Mouse (Mus musculus) heart, postnatal 10 days (tissue): ENCODE results near the gene Clcf1. TPM values are rescaled to one million over a fixed set of nuclear protein-coding genes. Genes with fewer than 3 reads are reported as not detected.

Source experiments
- DNase-seq, 2 experiments: peaks; one replicate each; pipeline ENCODE4 v3.0.0; 2021
- intact Hi-C: fragments of 180-260 bp; cut with DNase I; formaldehyde crosslinking; loops from one replicate; pipeline ENCODE4 v1.15.1; 2025
- total RNA-seq, 2 experiments: library from RNA; stranded (reverse); gene quantifications; 2 replicates each; pipeline ENCODE4 v1.2.3; 2021

Clcf1 gene
- 1 to 10 TPM; 1.6 to 2.5 TPM for total RNA-seq

DNA sequence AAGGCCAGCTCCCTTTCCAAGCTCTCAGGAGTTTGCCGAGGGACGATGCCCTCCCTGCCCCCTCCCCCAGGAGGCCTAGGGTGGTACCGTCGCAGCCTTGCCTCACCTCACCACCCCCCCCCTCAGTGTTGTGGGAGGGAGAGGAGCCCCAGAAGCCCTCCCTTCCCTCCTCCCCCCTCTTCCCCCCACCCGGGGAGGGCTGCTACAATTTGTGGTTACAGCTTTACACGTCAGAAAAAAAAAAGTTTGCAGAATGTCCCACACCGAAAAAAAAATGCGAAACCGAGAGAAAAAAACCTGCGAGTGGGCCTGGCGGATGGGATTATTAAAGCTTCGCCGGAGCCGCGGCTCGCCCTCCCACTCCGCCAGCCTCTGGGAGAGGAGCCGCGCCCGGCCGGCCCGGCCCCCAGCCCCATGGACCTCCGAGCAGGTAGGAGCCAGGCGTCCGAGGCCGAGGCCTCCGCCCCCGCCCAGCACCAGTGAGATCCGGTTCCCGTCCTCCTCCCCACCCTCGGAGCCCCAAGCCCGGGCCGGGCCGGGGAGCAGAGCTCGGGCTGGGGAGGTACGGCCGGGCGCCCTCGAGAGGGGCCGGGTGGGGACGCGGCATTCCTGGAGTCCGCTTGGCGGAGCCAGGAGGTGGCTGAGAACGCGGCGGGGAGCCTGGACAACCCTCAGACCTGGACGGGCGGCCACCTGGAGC lies at the start of gene Clcf1, which contains the start of gene AC109138.7:
Clcf1 (plus strand) TSS at position 168 of the 700 bp plus-strand sequence.
AC109138.7 (plus strand) TSS at position 287 of the 700 bp plus-strand sequence.
- peak; percentile 55 to 63 for DNase-seq
- intact Hi-C loops: no loop called here

DNA sequence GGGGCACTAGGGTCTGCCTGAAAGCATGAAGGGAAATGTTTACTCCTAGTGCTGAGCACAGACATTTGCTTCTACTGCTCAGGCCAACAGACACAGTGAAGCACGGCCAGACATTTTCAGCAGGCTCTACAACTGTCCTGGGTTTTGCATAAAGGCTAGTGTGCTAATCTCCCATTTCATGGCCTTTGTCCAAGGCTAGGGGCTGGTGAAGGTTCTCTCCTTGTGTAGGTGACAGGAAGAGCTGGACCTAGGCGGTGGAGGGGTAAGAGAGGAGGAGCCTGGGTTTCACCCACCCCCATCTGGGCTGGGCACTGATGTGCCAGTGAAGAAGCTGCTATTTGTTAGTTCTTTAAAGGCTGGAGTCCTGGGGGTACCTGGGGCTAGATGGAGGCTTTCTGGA lies 49.3 kb upstream of the Clcf1 start:
- DNase-seq: no peak
- intact Hi-C loops: no loop called here

DNA sequence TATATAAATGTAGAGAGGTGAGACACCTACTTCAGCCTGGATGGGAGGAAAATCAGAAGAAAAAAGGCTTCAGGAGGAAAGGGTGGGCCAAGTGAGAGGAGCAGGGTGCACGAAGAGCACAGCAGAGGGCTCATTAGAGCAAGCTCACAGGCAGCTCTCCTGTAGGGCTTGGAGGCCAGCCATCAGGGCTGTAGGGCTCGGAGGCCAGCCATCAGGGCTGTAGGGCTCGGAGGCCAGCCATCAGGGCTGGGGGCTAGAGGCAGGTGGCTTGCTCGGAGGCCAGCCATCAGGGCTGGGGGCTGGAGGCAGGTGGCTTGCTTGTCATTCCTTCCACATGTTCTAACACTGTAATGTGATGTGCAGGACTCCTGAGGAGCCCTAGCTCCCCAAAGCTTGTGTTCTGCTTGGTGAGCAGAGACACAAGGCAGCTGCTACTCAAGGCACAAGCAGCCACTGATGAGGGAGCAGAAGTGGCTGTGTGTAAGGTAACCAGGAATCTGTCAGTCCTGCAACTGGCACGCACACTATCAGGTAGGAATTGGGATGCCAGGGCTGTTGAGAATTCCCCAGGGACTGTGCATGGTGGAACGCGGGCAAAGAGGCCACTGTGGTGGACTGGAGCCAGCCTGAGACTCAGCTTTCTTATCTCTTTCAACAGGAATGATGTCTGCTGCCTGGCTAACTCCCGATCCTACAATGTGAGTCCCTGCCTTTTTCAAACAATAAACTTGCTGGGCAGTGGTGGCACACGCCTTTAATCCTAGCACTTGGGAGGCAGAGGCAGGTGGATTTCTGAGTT lies 47.2 kb upstream of the Clcf1 start:
- peak; percentile 69 to 72 for DNase-seq
- intact Hi-C loops: no loop called here

DNA sequence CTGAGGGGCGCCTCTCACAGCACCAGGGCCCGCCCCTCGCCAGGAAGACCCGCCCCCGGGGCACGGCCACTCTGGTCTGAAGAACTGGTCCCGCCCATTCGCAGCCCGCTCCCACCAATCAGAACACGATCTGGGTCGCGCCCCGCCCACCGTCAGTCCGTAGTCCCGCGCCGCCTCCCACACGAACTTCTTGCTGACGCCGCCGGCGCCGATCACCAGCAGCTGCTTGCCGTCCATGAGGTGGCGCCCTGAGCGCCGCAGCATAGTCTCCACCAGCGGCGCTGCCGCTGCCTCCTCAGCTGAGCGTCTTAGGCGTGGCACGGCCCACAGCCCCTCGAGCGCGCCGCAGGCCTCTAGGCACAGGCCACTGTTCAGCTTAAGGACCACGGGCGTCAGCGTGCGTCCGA lies 44.7 kb upstream of the Clcf1 start:
- DNase-seq: peak; percentile 100
- intact Hi-C loops: no loop called here

DNA sequence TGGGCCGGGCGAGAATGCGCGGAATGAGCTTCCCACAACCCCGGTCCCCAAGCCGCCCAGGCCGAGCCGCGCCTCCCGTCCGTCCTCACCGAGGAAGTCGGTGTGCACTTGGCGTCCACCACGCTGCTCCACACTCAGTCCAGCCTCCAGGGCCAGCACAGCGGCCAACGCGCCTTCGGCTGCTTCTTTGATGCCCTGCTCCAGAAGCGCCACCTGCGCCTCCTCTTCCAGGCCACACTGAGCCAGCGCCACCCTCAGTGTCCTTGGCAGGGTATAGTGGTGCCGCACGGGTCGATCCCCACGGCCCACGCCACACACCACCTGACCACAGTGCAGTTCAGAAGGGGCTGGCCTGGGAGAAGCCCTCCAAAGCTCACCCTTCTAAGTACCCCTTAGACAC lies 44.2 kb upstream of the Clcf1 start:
- no peak for DNase-seq
- intact Hi-C loops: loop anchor here (1.0 kb wide), 1 partner anchor 22 kb away; the partner anchor contains the start of gene Ppp1ca

GRCm38 (mm10) chr19:4170723-4171392 lies 43.2 kb upstream of the Clcf1 start:
- no peak for DNase-seq
- intact Hi-C loops: loop anchor here (1.0 kb wide), 1 partner anchor 21 kb away; the partner anchor contains the start of gene Ppp1ca

- intact Hi-C loops: no loop called here
- peak; percentile 78 to 82 for DNase-seq
Observed at GRCm38 (mm10) chr19:4171393-4172290, 42.4 kb upstream of the Clcf1 start.

GRCm38 (mm10) chr19:4172925-4173324 lies 41.1 kb upstream of the Clcf1 start:
- peak in 1 of 2 experiments; percentile 45 for DNase-seq
- intact Hi-C loops: no loop called here

DNA sequence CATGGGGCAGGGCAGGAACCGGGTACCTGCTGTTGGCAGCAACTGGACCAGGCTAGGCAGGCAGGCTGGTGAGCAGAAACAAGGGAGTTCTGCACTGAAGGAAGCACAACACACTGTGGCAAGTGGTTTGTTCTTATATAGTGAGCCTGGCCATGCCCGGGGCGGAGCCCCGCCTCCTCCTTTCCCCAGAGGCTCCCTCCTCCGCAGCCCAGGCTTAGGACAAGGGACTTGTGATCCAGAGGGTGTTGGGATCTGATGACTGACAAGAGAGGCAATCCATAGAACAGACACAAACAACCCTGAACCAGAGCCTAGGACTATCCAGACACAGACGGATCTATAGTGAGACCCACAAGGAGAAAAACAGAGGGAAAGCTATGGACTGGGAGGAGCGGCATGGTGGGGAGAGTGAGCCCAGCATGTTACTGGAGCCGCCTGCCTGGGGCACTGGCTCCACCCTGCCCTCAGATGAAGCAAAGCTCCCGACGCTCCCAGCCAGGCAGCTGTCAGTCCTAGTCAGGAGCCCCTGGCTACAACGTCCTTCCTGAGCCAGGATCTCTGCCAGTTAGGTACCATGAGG lies 38.6 kb upstream of the Clcf1 start, which contains the start of gene Carns1:
Carns1 (minus strand) TSS at position 112 of the 580 bp plus-strand sequence.
- peak; percentile 77 to 80 for DNase-seq
- intact Hi-C loops: no loop called here

- no peak for DNase-seq
- intact Hi-C loops: no loop called here
Observed at GRCm38 (mm10) chr19:4180411-4180810, 33.6 kb upstream of the Clcf1 start.

- intact Hi-C loops: no loop called here
- peak in 1 of 2 experiments; percentile 56 for DNase-seq
Observed at GRCm38 (mm10) chr19:4181892-4182291, 32.1 kb upstream of the Clcf1 start.

DNA sequence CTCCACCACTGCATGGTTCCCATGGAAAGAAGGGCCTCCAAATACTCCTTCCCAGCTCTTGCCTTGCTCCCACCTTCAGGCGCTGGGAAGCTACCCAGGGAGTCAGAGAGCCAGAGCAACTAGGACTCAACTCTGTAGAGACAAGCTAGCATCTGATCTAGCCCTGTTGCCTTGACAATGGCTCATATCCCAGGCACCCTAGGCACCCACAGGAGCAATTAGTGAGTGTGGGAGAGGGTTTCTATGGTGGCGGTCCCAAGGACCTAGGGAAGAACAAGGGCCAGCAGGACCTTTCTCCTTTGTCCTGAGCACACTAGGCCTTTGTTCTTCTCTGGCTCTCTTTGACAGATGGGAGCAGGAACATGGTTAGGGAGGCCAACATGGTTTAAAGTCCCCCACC lies 30.3 kb upstream of the Clcf1 start:
- intact Hi-C loops: no loop called here
- no peak for DNase-seq

DNA sequence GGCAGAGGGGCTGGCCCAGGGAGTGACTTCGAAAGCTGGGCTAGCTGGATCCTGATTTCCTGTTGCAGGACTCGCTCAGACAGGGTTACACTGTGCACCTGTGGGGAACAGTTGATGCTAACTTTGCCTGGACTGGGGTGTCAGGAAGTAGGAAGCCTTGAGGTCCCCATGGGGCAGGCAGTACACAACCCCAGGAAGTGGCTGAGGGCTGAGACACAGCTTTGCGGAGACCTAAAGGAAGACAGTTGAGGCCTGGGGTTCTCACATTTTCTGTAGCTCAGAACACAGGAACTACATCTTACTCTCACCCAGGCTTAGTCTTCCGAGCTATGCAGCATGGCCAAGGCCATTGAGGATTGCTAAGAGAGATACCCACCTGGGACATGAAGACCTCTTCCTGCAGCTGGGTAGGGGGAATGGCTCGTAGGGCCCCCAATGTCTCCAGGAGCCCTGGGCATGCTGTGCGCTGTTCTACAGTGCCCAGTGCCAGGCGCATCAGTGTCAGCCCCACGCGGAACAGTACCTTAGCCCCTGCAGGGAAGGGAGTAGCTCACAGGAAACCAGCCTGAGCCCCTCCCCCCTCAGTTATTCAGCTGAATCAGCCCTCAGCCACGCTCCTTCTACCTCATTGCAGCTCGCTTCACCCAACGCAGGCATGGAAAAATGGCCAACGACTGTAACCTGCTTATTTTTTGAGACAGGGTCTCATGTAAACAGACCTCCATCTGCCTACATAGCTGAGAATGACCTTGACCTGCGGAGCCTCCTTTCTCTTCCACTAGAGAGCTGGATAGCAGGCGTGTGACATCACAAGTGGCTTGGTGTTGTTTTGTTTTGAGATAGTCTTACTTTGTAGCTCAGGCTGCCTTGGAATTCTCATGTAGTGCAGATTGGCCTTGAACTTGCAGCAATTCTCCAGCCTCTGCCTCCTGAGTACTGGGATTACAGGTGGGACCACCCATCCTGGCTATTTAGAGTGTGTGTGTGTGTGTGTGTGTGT lies 28.8 kb upstream of the Clcf1 start:
- peak in 1 of 2 experiments; percentile 55 for DNase-seq
- intact Hi-C loops: no loop called here

GRCm38 (mm10) chr19:4187303-4187702 lies 26.7 kb upstream of the Clcf1 start:
- DNase-seq: no peak
- intact Hi-C loops: no loop called here

GRCm38 (mm10) chr19:4189051-4189620 lies 24.9 kb upstream of the Clcf1 start:
- intact Hi-C loops: no loop called here
- no peak for DNase-seq

GRCm38 (mm10) chr19:4190831-4191334 lies 23.2 kb upstream of the Clcf1 start, which contains the start of gene Tbc1d10c:
Tbc1d10c (minus strand) TSS chr19:4191284.
- intact Hi-C loops: no loop called here
- DNase-seq: peak in 1 of 2 experiments; percentile 42

GRCm38 (mm10) chr19:4191528-4192250 lies 22.3 kb upstream of the Clcf1 start, which contains the start of gene Ppp1ca:
Ppp1ca (plus strand) TSS chr19:4192065.
- DNase-seq: peak; percentile 97 to 98
- intact Hi-C loops: loop anchor here (1.0 kb wide), 1 partner anchor 21 kb away; no protein-coding TSS in a partner anchor
